Mouse (Mus musculus) adrenal gland, postnatal 36 days (tissue): Measurements from ENCODE around the gene St3gal3. TPM values are rescaled to one million over a fixed set of nuclear protein-coding genes. Genes with fewer than 3 reads are reported as not detected.

ENCODE experiments used
- DNase-seq, 2 experiments: peaks; one replicate each; pipeline ENCODE4 v3.0.0; 2021; ENCODE audit warnings: mixed read lengths in 1 of 2
- long read RNA-seq, 2 experiments: library from polyadenylated mRNA; stranded (forward); transcript quantifications; one replicate each; pipeline ENCODE4 v2.0.0; 2021; ENCODE audit warnings: borderline sequencing depth in 2 of 2
- total RNA-seq, 2 experiments: library from RNA; stranded (reverse); gene quantifications; 2 replicates each; pipeline ENCODE4 v1.2.3; 2021

Gene St3gal3
- 10 to 100 TPM; 30.4 to 33.7 TPM for total RNA-seq
- long read RNA-seq, experiment 1, partial matches to known transcripts: 9 of 29 reads
- long read RNA-seq, experiment 1, other reads (novel, unspliced or antisense): 12 of 29 reads
- long read RNA-seq, experiment 2, partial matches to known transcripts: 0 of 16 reads
- long read RNA-seq, experiment 2, other reads (novel, unspliced or antisense): 10 of 16 reads

DNA sequence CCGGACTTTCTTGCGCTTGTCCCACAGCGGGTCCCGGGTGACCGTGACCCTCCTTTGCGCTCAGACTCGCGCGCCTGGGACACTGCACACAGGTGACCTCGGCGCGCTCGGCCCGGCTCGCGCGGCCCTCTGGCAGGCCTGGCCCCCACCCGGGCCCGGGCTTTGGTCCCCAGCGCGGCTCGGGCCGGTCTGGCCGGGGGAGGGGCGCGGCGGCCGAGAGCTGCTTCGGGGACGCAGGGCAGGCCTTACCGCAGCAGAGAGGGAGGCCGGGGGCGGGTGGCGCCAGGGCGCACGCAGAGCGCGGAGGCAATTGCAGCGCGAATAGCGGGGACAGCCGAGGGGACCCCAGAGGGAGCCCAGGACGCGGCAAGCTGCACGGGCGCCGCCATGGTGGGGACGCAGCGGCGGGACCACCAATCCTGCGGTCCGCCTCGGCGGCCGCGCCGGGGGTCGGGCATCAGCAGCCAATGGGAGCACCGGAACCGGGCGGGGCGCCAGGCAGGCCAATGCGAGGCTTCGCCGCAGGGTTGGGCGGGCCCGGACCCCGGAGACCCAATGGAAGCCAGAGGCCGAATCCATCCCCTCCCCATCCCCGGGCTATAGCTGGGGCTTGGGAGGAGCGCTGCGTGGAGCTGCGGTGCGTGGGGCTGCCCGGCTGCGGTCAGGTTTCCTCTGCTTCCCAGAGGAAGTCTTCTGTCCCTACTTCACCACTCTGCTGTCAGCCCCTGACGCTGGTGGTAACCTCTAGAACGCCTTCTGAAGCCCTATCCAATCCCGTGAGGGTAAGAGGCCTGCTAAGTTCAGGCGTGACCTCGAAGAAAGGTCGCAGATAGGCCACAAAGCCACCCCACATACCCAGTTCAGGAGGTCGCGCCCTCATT, at the start of gene St3gal3:
TSS of gene St3gal3 (minus strand) at position 430 of the 881 bp plus-strand sequence.
- peak; percentile 99 to 100 for DNase-seq

DNA sequence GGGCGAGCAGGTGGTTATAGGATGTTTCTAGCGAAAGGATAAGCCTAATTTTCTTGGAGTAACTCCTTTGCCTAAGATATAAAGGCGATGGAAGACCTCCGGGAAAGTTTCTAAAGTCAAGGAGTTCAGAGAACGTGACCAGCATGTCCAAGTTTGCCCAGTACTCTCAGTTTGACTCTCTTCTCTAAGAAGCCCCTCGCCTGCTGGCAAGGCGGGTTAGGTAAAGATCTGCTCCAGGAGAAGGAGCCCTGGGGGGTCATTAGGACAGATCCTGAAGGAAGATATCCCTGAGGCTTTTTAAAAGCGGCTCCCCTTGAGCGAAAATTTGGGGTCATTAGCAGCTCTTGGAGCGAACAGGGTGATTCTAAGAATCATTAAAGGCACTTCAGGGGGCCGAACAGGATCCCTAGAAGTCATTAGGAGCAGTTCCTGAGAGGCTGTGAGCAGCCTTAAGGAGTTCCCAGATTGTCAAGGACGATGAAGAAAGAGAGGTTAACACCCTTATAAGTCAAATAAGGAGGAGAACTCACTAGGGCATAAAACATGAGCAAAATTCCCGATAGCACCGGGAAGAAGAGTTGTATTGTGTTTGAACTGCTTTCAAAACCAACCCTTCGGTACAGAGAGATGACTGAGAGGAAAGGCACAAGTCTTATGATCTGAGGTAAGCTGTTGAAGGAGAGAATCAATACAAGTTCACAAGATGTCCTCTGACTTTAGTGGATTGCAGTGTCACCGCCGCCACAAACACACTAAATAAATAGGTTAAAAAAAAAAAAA, 45.8 kb upstream of the St3gal3 start:
- DNase-seq: no peak

DNA sequence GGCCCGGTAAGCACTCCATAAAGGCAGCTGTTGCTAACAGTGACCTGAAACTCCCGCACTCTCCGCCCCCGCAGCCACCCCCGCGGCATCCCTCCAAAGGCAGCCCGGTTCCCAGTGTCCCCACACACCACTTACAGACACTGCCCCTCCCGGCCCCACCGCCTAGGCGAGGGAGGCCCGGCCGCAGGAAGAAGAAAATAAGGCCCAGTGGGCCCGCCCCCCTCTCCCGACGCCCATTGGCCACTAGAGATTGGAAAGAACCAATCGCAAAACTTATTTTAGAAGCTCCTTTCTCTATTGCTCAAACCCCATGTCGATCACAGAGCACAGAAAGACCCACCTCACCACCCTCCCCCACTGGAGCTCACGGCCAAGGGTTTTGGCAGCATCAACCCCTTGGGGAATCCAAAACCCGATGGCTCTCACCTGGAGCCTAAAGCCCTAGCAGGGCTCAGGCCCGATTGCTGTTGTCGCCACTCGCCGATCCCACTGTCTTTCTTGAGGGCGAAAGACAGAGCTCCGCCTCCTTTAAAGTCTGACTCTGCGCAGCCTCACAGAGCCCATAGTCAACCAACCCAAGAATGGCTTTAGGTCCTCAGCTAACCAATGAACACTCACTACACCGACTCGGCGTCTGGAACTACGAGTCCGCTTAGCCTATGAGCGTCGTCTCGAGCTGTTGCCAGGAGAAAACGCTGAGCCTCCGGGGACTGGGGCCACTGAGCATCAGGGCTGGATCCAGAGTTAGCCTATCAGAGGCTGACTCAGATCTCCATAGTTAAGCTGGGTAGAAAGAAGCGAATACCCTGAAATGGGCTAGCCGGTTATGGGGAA, 45.0 kb upstream of the St3gal3 start, which contains the start of gene Kdm4a:
TSS of gene Kdm4a (minus strand) at position 577 of the 834 bp plus-strand sequence.
- DNase-seq: peak; percentile 93 to 95

DNA sequence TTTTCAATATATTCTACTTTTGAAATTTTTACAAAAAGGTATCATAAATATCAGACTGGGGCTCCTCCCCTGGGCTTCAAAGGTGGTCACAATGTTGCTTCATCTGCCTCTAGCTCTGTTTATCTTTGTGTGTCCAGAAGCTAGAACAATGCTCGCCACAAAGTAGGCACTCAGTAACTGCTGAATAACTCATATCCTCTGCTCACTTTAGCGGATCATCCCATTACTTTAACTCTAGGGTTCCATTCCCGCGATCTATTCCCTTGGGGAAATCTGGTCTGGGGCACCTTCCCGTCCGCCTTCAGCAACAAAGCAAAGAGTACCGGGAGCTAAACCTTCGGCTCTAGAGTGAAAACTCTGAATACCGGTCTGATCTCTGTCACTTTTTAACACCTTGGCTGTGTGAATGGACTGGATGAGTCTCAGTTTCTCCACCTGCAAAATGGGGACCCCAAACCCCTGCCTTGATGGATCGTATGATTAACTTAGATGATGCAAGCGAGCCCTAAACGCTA, 44.3 kb upstream of the St3gal3 start:
- DNase-seq: no peak

DNA sequence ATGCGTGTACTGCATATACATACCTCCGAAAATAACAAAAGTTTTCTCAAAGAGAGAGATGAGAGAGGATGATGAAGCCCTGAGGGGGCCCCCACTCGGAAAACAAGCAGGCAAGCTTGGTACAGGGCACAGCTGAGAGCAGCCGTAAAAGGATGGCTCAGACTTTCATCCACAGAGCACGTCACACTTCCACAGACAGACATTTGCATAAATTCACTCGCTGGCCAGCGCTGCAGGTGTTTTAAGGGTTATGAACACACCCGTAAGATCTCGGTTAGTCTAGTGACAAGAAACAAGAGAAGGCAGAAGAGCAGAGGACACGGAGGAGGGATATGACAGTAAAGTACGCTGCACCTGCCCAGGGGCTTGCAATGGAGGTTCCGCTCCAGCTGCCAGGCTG, 37.7 kb upstream of the St3gal3 start:
- no peak for DNase-seq

DNA sequence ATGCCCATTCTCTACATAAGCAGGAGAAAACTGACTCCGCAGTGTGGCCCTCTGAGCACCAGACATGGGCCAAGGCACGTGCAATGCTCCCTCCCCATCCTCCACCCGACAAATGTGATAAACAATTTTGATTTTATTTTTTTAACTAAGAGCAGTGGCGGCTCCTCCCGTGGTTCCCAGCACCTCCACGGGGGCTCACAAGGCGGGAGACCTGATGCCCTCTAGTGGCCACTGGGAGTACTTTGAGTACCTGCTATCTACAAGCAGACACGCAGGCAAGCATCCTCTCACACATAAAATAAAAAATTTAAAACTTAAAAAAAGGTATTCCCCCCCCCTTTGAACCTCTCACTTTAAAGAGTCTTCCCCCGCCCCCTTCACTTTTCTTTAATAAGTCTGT, 36.3 kb upstream of the St3gal3 start:
- peak; percentile 22 to 42 for DNase-seq

DNA sequence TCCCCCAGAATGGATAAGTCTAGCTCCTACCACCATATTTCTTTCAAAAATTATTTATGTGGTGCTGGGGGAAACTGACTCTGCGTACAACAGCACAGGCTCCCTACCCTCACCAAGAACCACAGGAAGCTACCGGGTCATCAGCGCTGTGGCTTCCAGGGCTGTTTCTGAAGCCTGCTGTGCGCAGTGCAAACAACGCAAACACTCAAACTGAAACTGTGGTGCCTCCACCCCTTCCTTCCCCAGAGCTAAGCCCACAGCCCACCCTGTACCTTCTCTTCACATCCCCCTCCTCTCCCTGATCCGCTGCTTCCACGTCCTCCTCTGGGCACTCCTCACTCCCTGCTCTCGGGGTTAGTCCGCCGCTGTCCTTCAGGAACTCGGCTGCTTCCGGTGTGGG, 27.4 kb upstream of the St3gal3 start:
- no peak for DNase-seq

DNA sequence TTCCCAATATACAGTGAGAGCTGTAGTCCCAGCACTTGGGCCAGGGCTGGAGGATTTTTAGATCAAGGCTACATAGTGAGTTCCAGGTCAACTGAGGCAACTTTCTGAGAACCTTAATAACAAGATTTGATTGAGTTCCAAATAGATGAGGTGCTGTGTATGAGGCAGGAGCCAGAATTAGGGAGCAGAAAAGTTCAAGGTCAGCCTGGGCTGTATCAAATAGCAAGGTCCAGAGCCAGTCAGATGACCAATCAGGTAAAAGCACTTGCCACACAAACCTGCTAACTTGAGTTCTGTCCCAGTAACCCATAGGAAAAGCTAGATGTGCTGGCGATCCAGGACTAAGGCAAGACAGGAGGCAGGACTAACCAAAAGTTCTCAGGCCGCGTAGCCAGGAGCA, 23.0 kb upstream of the St3gal3 start:
- no peak for DNase-seq

DNA sequence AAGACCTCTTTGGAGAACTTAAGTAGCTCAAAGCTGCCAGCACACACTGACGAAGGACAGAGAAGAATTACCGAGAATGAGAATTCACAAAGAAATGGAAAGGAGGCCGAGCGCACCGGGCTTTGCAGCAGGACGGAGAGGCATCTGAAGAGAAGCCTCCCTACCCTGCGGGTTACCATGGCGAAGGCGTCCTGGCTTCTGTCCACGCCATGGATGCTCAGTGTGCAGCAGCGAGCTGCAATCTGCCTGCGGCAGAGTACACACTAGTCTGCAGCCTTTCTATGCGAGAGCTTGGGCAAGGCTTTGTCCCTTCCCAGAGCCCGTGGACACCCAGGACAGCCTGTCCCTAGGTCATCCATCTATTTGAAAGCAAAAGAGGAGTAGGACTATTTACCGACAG, 21.8 kb upstream of the St3gal3 start:
- no peak for DNase-seq

DNA sequence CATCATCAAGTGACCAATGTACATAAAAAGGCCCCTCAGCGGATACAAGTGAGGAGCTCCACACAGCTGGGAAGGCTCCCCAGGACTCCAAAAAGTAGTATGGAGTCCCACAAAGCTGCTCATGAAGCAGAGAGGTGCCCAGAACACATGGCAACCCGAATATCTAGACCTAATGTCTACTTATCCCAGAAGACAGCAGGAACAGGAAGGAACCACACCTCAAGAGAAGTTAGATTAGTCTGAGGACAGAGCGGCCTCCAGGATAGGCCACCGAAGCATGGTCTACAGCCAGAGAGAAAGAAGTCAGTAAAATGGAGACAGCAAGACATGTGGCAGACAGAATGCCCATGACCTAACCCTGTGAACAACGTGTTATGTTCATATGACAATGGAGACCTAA, 20.2 kb upstream of the St3gal3 start:
- no peak for DNase-seq

DNA sequence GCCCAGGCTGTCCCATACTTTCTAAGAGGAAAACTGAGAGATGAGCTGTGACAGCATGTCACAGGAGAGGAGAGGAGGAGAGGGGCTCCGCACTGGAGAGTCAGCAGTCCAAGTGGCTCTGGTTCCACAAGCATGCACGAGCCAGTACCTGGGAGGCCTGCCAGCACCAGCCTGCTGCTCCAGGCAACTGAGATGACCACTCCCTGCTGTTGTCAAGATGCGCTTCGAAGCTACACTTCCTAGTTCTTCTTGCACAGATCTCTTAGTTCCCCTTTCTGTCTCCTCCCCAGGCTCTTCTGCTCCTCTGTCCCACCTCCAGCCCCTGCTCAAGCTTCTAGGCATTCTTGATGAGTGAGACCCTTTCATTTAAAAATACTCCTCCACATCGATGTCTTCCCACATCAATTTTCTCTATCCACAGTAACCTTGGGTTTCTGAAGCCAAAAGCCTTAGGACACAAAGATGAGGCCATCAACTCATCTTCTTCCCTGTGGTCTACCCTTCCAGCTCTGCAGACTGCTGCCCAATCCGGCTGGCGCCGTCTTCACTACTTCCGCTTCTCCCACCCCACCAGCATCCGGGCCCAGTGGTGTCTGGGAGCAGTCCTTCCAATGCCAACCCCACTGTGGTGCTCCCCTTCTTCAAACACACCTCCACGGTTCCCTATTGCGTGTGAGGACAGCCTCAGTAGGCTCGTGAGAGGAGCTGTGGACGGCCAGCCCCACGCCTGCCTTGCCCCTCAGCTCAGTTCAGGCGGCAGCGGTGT, 17.5 kb upstream of the St3gal3 start:
- DNase-seq: no peak

DNA sequence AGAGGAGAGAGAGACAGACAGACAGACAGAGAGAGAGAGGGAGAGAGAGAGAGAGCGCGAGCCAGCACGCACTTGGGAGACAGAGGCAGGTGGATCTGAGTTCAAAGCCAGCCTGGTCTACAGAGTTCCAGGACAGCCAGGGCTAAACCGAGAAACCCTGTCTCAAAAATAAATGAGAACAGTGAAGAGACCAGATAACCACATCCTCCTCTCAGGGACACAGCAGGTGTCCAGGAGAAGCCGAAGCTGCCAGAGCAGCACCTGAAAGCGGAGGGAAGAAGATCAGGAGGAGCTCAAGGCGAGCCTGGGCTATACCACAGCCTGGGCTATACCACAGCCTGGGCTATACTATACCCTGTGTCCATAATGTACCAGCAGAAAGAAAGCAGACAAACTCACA, 16.1 kb upstream of the St3gal3 start:
- no peak for DNase-seq

DNA sequence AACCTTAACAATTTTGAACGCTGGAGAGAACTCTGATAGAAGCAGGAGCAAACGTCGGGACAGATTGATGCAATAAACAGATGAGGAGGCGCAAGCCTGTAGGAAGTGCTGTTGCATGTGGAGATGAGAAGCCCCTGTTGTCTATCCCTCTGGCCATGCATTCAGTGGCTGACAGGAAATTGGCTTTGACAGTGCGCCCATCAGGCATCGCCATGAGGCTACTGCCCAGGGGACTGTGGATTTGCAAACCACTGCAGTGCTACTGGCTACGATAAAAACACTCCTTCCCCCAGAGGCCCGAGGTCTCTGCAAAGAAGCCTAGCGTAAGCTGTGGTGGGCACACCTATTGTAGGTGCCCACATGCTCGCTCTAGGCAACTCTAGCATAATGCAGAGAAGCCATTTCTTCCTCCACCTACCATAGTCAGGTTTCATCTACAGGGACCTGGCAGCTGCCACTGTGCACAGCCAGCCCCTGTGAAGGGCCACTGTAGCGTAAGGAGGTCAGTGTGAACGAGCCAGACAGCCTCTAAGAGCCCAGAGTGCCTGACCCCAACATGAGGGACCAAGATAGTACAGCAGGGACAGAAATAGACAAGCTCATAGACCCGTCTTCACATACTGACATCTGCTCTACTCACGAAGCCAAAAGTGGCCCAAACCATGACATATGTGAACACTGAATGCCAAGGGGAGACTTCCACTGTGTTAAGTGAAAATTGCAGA, 15.4 kb upstream of the St3gal3 start:
- no peak for DNase-seq

DNA sequence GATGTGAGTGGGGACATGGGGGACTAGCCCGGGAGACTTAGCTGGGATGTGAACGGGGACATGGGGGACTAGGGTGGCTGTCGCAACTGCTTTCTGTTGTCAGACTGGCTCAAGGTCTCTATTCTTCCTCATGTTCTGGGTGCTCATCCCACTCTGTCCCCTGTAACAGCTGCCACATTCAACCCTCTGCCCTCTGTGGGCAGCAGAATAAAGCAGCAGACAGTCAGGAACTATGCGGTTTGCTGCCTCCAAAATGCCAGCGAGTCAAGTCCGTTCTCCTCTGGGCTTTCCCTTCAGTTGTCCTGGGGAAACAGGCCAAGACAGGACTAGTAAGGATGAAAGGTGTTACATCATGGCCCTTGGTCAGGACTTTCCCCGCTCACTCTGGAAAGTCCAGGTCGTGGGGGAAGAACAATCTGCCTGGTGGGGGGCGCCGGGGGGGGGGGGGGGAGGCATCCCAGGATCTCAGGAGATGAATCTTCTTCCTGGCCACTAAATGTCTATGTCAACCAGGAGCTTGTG, 14.4 kb upstream of the St3gal3 start:
- no peak for DNase-seq

DNA sequence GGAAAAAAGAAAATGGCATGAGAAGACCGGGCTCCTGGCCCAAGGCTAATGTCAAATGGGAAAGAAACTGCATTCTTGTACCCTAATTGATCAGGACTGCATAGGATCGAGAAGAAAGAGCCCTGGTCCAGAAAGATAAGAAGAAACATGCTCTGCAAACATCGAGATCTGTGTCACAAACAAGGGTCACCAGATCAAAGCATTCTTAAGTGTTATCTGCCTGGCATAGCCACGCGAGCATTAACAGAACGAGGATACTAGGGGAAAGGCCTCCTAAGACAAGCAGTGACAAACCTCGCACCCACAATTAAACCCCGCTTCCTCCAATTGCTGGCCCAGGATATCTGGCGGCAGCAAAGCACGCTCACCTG, 13.6 kb upstream of the St3gal3 start:
- DNase-seq: no peak

DNA sequence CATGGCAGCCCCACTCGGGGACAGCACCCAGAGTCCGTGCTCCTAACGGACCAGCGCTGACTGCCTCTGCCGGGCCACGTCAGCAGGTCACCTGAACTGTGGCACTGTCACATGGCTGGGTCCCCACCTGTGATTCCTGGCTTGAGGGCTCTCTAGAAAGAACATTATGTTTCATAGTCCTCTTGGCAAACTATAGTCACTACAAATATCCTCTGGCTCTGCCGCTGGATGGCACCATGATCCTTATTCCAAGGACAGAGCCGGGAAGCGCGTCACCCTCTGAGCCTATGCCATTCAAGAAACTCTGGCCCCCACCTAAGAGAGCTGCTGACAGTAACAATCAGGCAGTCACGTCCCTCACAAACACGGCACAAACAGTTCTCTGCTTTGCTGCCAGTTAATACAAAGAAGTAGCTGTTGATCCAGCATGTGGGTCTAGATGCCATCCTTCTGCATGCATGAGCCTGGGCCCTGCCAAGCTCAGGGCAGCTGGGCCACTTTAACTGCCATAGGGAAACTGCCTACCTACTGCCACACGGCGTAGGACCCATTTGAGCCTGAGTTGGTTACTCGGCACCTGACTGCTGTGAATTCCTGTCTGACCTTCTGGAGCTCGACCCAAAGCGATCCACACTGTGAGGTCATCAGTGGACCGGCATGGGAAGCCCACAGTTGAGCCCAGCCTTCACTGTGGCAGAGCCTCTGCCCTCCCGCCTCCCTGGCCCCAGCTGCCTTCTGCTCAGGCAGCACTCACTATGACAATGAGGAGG, 13.0 kb upstream of the St3gal3 start:
- DNase-seq: no peak

DNA sequence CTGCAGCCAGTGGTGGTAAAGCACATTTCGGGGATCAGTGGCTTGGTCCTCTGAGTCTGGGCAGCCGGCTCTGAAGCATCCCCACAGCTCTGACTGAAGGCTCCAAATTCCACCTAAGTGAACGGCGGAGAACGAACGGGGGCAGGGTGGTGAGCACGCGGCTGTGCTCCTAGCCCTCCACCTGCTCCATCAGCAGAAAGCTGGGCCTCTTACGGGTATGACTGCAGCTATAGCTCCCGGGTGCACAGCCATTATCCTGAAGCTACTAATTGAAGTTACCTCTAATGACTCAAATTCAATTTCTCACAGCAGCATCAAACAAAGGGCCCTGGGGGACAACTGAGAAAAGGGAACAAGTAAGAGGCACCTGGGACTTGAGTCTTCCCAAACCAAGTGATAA, 12.4 kb upstream of the St3gal3 start:
- no peak for DNase-seq

DNA sequence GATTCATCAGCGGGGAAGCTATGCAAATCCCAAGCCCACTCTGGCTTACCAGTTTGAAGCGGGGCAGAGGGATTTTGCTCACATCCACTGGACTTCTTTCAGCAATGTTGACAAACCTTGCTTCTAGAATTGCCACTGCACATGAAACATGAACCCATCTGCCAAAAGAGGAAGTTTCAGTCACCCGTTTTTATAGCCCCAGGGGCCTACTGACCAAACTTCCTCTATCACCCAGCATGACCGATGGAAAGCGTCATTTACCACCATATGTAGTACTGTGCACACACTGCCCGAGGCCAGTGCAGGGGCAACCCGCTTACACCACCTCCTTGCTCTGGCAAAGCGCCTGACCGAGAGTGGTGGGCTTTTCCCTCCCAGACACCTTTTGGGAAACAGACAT, 9.6 kb upstream of the St3gal3 start:
- no peak for DNase-seq

DNA sequence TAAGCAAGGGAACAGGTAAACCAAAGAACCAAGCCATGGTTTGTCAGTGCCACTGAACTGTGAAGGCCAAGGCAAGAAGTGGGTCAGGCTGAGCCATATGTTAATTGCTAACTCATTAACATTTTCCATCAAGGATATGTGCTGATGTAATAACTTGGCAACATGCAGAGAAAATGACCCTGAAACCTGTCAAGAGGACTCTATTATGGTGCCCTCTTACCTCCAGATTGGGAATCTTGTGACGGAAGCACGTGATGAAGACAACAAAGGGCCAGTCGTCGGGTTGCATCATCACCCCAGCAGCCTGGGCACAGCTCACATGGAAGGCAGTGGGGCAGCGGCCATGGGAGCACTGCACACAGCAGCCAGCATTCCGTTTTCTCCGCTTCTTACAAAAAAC, 9.0 kb upstream of the St3gal3 start:
- DNase-seq: peak; percentile 34 to 51
